ENCODE assay signal across 19 mouse cellular contexts in the genomic region with DNA sequence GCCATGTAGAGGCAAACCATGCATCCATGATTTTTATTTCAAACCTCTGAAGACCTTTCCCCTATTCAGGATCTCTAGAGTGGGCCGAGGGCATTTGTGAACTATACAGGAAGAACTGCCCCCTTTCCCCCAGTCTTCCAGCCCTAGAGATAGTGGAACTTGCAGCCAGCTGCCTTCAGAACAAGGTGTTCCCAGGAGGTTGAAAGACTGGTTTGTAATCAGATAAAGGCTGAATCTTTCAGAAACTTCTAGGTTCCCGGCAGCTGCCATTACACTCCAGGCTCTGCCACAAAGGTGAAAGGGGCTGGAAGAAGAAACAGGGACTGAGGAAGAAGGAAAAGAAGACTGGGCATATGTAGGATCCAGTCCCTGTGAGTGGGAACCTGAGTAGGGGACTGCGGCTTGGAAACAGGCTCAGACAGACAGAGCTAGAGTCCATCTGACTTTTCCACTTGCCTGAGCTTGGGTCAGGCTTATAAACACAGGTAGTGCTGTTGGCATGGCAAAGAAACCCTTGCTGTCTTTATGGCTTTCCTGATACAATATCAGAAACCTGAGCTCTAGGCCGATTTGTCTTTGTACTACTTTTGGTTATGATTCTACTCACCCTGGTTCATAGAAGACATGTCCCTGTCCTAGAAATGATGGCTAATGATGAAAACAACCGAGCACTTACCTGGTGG.
DNase-seq lines count a peak whose midpoint lies in the region; ATAC-seq and TF ChIP-seq lines count a peak whose summit lies in the region.
"Had no signal": no experiment of that assay in that cellular context is flagged by ENCODE, and none has a peak within 500 bp of the region (broad histone marks: within the 10 kb centered on the region; RNA-seq: fewer than 3 reads in every experiment).

No protein-coding gene starts in this region.

- no peak overlapping the region for H3K9ac ChIP-seq in intestine, embryonic 15.5 days
- H3K9ac ChIP-seq in stomach, embryonic 16.5 days (ENCODE audit: low read length) = no peak overlapping the region
- H3K9ac ChIP-seq: embryonic facial prominence, embryonic 12.5 days; forebrain, embryonic 13.5 days; forebrain, postnatal 0 days; heart, embryonic 12.5 days; hindbrain, embryonic 14.5 days had no signal

- H3K4me1 ChIP-seq in intestine, embryonic 15.5 days (replicated peaks) = peaks cover 3% of the 10 kb centered on the region; the same call in 1 of the 2 replicates
- H3K4me1 ChIP-seq in stomach, embryonic 16.5 days (ENCODE audit: control insufficient read depth, insufficient read depth, low read length) = peaks cover 6% of the 10 kb centered on the region; the same call in 1 of the 2 replicates
- no peaks in the 10 kb centered on the region for H3K4me1 ChIP-seq in cerebellum, adult 2 months (ENCODE audit: control insufficient read depth, insufficient read depth, low read length)
- H3K4me1 ChIP-seq: embryonic facial prominence, embryonic 12.5 days; forebrain, embryonic 13.5 days had no signal

- TF ChIP-seq CTCF in cerebellum, adult 2 months (IDR thresholded peaks at IDR 0.05; ENCODE audit: borderline replicate concordance, insufficient read depth, low read depth, low read length) = no peak

- intact Hi-C loops in gastrocnemius, postnatal 36 days (cut with DNase I) = no loop called here

- WGBS in intestine, embryonic 15.5 days = 66% methylated on average over 5 of the region's 5 CpGs
- 80% methylated on average over 5 of the region's 5 CpGs for whole genome bisulfite sequencing in stomach, embryonic 16.5 days
- 94% methylated on average over 5 of the region's 5 CpGs for WGBS in cerebellum, adult 2 months

- DNase-seq in urinary bladder, postnatal 36 days (ENCODE audit: low spot score in 2 of 2) = peak; percentile 31 to 40
- DNase-seq in urinary bladder, adult 2 months (ENCODE audit: low spot score) = no peak
- DNase-seq in cerebellum, adult 2 months = no peak
- DNase-seq in gastrocnemius, postnatal 36 days = no peak
- DNase-seq: adrenal gland, postnatal 10 days; cerebellum, adult 11 months; cerebellum, adult 9-10 months; cerebellum, postnatal 25 days; forebrain, postnatal 0 days; gastrocnemius, postnatal 14 days; heart, adult 11 months had no signal

- ATAC-seq in intestine, embryonic 15.5 days = peak; percentile 61
- ATAC-seq in stomach, embryonic 16.5 days (ENCODE audit: insufficient read depth, low FRiP score) = no peak
- ATAC-seq: forebrain, embryonic 13.5 days; forebrain, postnatal 0 days had no signal

- H3K4me3 ChIP-seq in intestine, embryonic 15.5 days (replicated peaks) = no peak overlapping the region
- H3K4me3 ChIP-seq in stomach, embryonic 16.5 days (replicated peaks; ENCODE audit: low read length) = no peak overlapping the region
- no peak overlapping the region for H3K4me3 ChIP-seq in cerebellum, adult 2 months (replicated peaks; ENCODE audit: insufficient read depth, low read depth, low read length)
- H3K4me3 ChIP-seq: embryonic facial prominence, embryonic 12.5 days; forebrain, embryonic 13.5 days; heart, embryonic 12.5 days; hindbrain, embryonic 10.5 days had no signal

- no peaks in the 10 kb centered on the region for H3K36me3 ChIP-seq in intestine, embryonic 15.5 days
- H3K36me3 ChIP-seq in stomach, embryonic 16.5 days (ENCODE audit: control insufficient read depth, insufficient read depth, low read length) = no peaks in the 10 kb centered on the region
- H3K36me3 ChIP-seq: embryonic facial prominence, embryonic 12.5 days; G1E; heart, embryonic 12.5 days; hindbrain, embryonic 10.5 days had no signal

- no peaks in the 10 kb centered on the region for H3K9me3 ChIP-seq in intestine, embryonic 15.5 days
- H3K9me3 ChIP-seq in stomach, embryonic 16.5 days (replicated peaks; ENCODE audit: control insufficient read depth, low read length) = no peaks in the 10 kb centered on the region
- H3K9me3 ChIP-seq: embryonic facial prominence, embryonic 12.5 days; forebrain, embryonic 13.5 days; G1E; heart, embryonic 12.5 days; hindbrain, embryonic 10.5 days had no signal

- H3K27me3 ChIP-seq in intestine, embryonic 15.5 days (replicated peaks) = no peaks in the 10 kb centered on the region
- H3K27me3 ChIP-seq in stomach, embryonic 16.5 days (ENCODE audit: control insufficient read depth, insufficient read depth, low read length) = no peaks in the 10 kb centered on the region
- no peaks in the 10 kb centered on the region for H3K27me3 ChIP-seq in cerebellum, adult 2 months (ENCODE audit: control insufficient read depth, insufficient read depth, low read length)
- H3K27me3 ChIP-seq: embryonic facial prominence, embryonic 12.5 days; forebrain, embryonic 13.5 days; heart, embryonic 12.5 days had no signal

- no peak overlapping the region for H3K27ac ChIP-seq in intestine, embryonic 15.5 days
- peak overlapping the region; percentile 64 for H3K27ac ChIP-seq in stomach, embryonic 16.5 days (ENCODE audit: low read length)
- no peak overlapping the region for H3K27ac ChIP-seq in cerebellum, adult 2 months (ENCODE audit: insufficient read depth, low read length)
- H3K27ac ChIP-seq: embryonic facial prominence, embryonic 12.5 days; forebrain, embryonic 13.5 days; hindbrain, embryonic 10.5 days; hindbrain, embryonic 14.5 days had no signal

- TF ChIP-seq POLR2A in cerebellum, adult 2 months (IDR thresholded peaks at IDR 0.05; ENCODE audit: borderline replicate concordance, insufficient read depth, low read length) = no peak

- no peak overlapping the region for H3K4me2 ChIP-seq in intestine, embryonic 15.5 days (replicated peaks)
- no peak overlapping the region for H3K4me2 ChIP-seq in stomach, embryonic 16.5 days (ENCODE audit: low read depth, low read length)
- H3K4me2 ChIP-seq: embryonic facial prominence, embryonic 12.5 days; forebrain, embryonic 13.5 days; heart, embryonic 12.5 days; hindbrain, embryonic 14.5 days had no signal

Comparison
In these comparisons a context has a peak if more than half of its experiments do, and no peak if none do; other contexts are left out.
1. DNase-seq: peak in urinary bladder, postnatal 36 days (2 of 2); none in urinary bladder, adult 2 months (single experiment), cerebellum, adult 2 months (0 of 2) and gastrocnemius, postnatal 36 days (0 of 2).